In the genomic region with DNA sequence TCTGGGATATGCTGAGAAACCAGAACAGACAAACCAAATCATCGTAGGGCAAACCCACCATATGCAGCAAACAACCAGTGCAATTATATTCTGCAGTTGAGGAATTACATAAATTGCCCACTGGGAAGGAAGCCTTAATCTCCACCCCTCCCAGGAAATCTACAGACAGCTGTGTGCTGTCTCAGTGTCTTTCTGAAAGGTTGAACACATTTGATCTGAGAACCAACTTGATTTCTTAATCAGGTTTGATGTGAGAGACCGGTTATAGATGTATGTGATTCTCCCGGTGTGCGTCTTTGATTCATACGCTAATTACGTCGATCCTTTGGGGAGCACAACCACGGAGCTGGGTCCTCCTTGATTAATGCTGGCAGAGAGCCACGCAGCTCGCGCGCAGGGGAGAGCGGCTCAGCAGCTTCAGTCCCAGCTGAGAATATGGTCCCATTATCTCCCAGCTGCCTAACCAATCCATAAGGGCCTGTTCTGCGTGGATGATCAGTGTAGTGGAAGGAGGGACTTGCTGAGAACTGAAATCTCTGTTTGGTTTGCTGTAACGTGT, we compare ENCODE assay signal across 9 mouse cellular contexts.
DNase-seq lines count a peak whose midpoint lies in the region; ATAC-seq lines count a peak whose summit lies in the region.
"Had no signal": no experiment of that assay in that cellular context is flagged by ENCODE, and none has a peak within 500 bp of the region (broad histone marks: within the 10 kb centered on the region; RNA-seq: fewer than 3 reads in every experiment).

No protein-coding gene starts in this region.

- no peak overlapping the region for H3K27ac ChIP-seq in kidney, embryonic 16.5 days (ENCODE audit: low read length)
- peak overlapping the region; percentile 38 for H3K27ac ChIP-seq in forebrain, embryonic 16.5 days (ENCODE audit: low read length)
- peak overlapping the region; percentile 33 for H3K27ac ChIP-seq in midbrain, embryonic 10.5 days (replicated peaks)
- no peak overlapping the region for H3K27ac ChIP-seq in stomach, embryonic 14.5 days (ENCODE audit: low read length)

- no peaks in the 10 kb centered on the region for H3K4me1 ChIP-seq in kidney, embryonic 16.5 days (ENCODE audit: insufficient read depth, low read length)
- peaks cover 4% of the 10 kb centered on the region for H3K4me1 ChIP-seq in forebrain, embryonic 16.5 days (replicated peaks; ENCODE audit: control insufficient read depth, insufficient read depth, low read length)
- H3K4me1 ChIP-seq in midbrain, embryonic 10.5 days, result 0 out of 2 replicates have a peak, but pooled peaks cover 7% of the 10 kb centered on the region
- no peaks in the 10 kb centered on the region for H3K4me1 ChIP-seq in stomach, embryonic 14.5 days (ENCODE audit: control insufficient read depth, insufficient read depth, low read length)

- peak overlapping the region; percentile 21 for H3K4me3 ChIP-seq in kidney, embryonic 16.5 days (ENCODE audit: low read length)
- peak overlapping the region; percentile 46 for H3K4me3 ChIP-seq in forebrain, embryonic 16.5 days (replicated peaks; ENCODE audit: low read length)
- peak overlapping the region; percentile 38 for H3K4me3 ChIP-seq in midbrain, embryonic 10.5 days
- H3K4me3 ChIP-seq in stomach, embryonic 14.5 days (ENCODE audit: low read depth, low read length), result peak overlapping the region; percentile 23

- ATAC-seq in kidney, embryonic 16.5 days (ENCODE audit: low FRiP score, low TSS enrichment), result peak; percentile 82; the same call in 1 of the 2 replicates
- ATAC-seq in forebrain, embryonic 16.5 days, result peak; percentile 99
- ATAC-seq in stomach, embryonic 14.5 days (ENCODE audit: insufficient number of reproducible peaks, insufficient read depth, low FRiP score, low read depth), result peak; percentile 61; the same call in 1 of the 2 replicates
- no peak for ATAC-seq in erythroblast, adult 5-6 weeks (replicated peaks; ENCODE audit: low FRiP score, poor library complexity, severe bottlenecking)

- 0 out of 2 replicates have a peak overlapping the region, but pooled peaks have one; percentile 31 for H3K9ac ChIP-seq in kidney, embryonic 16.5 days (replicated peaks; ENCODE audit: low read length)
- H3K9ac ChIP-seq in forebrain, embryonic 16.5 days (replicated peaks; ENCODE audit: low read depth, low read length), result peak overlapping the region; percentile 12
- no peak overlapping the region for H3K9ac ChIP-seq in stomach, embryonic 14.5 days (replicated peaks; ENCODE audit: low read depth, low read length)

- WGBS in kidney, embryonic 16.5 days, result 19% methylated on average over 15 of the region's 15 CpGs
- under 1% methylated on average over 15 of the region's 15 CpGs for WGBS in forebrain, embryonic 16.5 days
- WGBS in midbrain, embryonic 10.5 days, result 31% methylated on average over 15 of the region's 15 CpGs
- WGBS in stomach, embryonic 14.5 days, result 18% methylated on average over 15 of the region's 15 CpGs

- H3K4me2 ChIP-seq in kidney, embryonic 16.5 days (replicated peaks; ENCODE audit: low read depth, low read length), result peak overlapping the region; percentile 50
- H3K4me2 ChIP-seq in forebrain, embryonic 16.5 days (ENCODE audit: low read length), result peak overlapping the region; percentile 69
- H3K4me2 ChIP-seq in stomach, embryonic 14.5 days (replicated peaks; ENCODE audit: low read depth, low read length), result peak overlapping the region; percentile 41

- H3K27me3 ChIP-seq in kidney, embryonic 16.5 days (ENCODE audit: insufficient read depth, low read length), result no peaks in the 10 kb centered on the region
- H3K27me3 ChIP-seq in forebrain, embryonic 16.5 days (replicated peaks; ENCODE audit: control insufficient read depth, insufficient read depth, low read length), result no peaks in the 10 kb centered on the region
- no peaks in the 10 kb centered on the region for H3K27me3 ChIP-seq in midbrain, embryonic 10.5 days (ENCODE audit: low read depth, poor library complexity, severe bottlenecking)
- no peaks in the 10 kb centered on the region for H3K27me3 ChIP-seq in stomach, embryonic 14.5 days (ENCODE audit: control insufficient read depth, insufficient read depth, low read length)

- H3K36me3 ChIP-seq in kidney, embryonic 16.5 days (ENCODE audit: insufficient read depth, low read length), result no peaks in the 10 kb centered on the region
- H3K36me3 ChIP-seq in forebrain, embryonic 16.5 days (ENCODE audit: control insufficient read depth, insufficient read depth), result no peaks in the 10 kb centered on the region
- H3K36me3 ChIP-seq in midbrain, embryonic 10.5 days, result no peaks in the 10 kb centered on the region
- H3K36me3 ChIP-seq in stomach, embryonic 14.5 days (ENCODE audit: control insufficient read depth, insufficient read depth, low read length), result no peaks in the 10 kb centered on the region
- H3K36me3 ChIP-seq: G1E had no signal

- DNase-seq in kidney, adult 11 months, result no peak
- peak; percentile 21 for DNase-seq in cerebellum, adult 11-12 months
- peak; percentile 53 to 76 for DNase-seq in layer of hippocampus, adult 18-20 months (ENCODE audit: low spot score in 2 of 2)
- peak; percentile 17 for DNase-seq in midbrain, embryonic 10.5 days (ENCODE audit: low spot score)

- no peaks in the 10 kb centered on the region for H3K9me3 ChIP-seq in kidney, embryonic 16.5 days (ENCODE audit: low read length)
- H3K9me3 ChIP-seq in forebrain, embryonic 16.5 days (ENCODE audit: control insufficient read depth, low read length), result no peaks in the 10 kb centered on the region
- H3K9me3 ChIP-seq in midbrain, embryonic 10.5 days (replicated peaks), result no peaks in the 10 kb centered on the region
- H3K9me3 ChIP-seq in stomach, embryonic 14.5 days (ENCODE audit: control insufficient read depth, low read depth, low read length), result no peaks in the 10 kb centered on the region

Comparison
In these comparisons a context has a peak if more than half of its experiments do, and no peak if none do; other contexts are left out.
1. H3K27ac ChIP-seq: peak in forebrain, embryonic 16.5 days (single experiment) and midbrain, embryonic 10.5 days (single experiment); none in kidney, embryonic 16.5 days (single experiment) and stomach, embryonic 14.5 days (single experiment).
2. Peak in every context shown above with its lines, with median percentiles within 50 percentile points of each other: H3K4me2 ChIP-seq and H3K4me3 ChIP-seq.